Mouse (Mus musculus) olfactory bulb, adult 2 months (tissue): ENCODE measurements around the gene Trim50. TPM values are rescaled to one million over a fixed set of nuclear protein-coding genes. Genes with fewer than 3 reads are reported as not detected.

Experiments used
- H3K27ac ChIP-seq: fragments of 200-500 bp; 2 replicates; pipeline ENCODE4 v1.5.1; 2012; ENCODE audit warnings: low read depth, low read length; ENCODE audit not compliant: insufficient read depth
- H3K4me1 ChIP-seq: fragments of 200-500 bp; 2 replicates; pipeline ENCODE4 v1.6.1; 2012; ENCODE audit warnings: low read length; ENCODE audit not compliant: control insufficient read depth, insufficient read depth
- H3K4me3 ChIP-seq: fragments of 200-500 bp; 2 replicates; pipeline ENCODE4 v1.5.1; 2012; ENCODE audit warnings: mild to moderate bottlenecking, low read depth, low read length, moderate library complexity; ENCODE audit not compliant: insufficient read depth
- CTCF ChIP-seq: fragments of 200-500 bp; IDR thresholded peaks from 2 replicates; pipeline ENCODE4 v1.5.1; 2012; ENCODE audit warnings: low read depth, mild to moderate bottlenecking, low read length, moderate library complexity; ENCODE audit not compliant: insufficient read depth
- POLR2A ChIP-seq: fragments of 200-500 bp; IDR thresholded peaks from 2 replicates; pipeline ENCODE4 v1.6.1; 2012; ENCODE audit warnings: mild to moderate bottlenecking, low read depth, low read length, moderate library complexity; ENCODE audit not compliant: insufficient read depth
- WGBS: fragments of 180-500 bp; shearing (Covaris S2); methylation state at CpG from one replicate; pipeline ENCODE4 v1.1.7; 2018; 5-methylcytosine and 5-hydroxymethylcytosine counted together
- polyA plus RNA-seq: library from polyadenylated mRNA; stranded (reverse); fragments of >200 nt; gene quantifications from 2 replicates; pipeline ENCODE4 v1.2.4, GENCODE M21; 2012; ENCODE audit warnings: low replicate concordance; ENCODE audit not compliant: missing spikeins, insufficient read depth, insufficient read length

Trim50 gene
- polyA plus RNA-seq, 1 experiment: not detected

DNA sequence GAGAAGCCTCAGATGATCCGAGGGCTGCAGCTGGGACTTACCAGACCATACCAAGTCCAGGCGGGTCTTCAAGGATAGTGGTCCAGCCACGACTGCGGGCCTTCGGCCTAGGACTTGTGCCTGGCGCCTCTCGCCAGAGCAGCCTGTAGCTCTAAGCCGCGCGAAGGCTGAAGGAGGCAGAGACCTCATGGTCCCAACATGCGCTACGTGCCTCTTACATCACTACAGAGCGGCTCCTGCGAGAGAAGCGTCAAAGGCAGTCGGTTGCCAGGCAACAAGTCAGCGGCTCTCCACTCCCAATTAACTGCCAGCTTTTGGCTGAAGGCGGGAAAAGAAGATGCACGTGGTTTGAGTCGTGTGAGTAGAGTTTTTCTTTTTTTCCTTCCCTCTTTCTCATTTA, 51.5 kb downstream of the Trim50 start:
- Histone ChIP-seq H3K27ac (no peak overlapping the region), H3K4me3 (peak overlapping the region; percentile 14; the same call in 1 of the 2 replicates), H3K4me1 (peaks cover 7% of the 10 kb centered on the region; the same call in 1 of the 2 replicates)
- no peak for TF ChIP-seq CTCF
- WGBS: 24% methylated on average over 20 of the region's 20 CpGs

DNA sequence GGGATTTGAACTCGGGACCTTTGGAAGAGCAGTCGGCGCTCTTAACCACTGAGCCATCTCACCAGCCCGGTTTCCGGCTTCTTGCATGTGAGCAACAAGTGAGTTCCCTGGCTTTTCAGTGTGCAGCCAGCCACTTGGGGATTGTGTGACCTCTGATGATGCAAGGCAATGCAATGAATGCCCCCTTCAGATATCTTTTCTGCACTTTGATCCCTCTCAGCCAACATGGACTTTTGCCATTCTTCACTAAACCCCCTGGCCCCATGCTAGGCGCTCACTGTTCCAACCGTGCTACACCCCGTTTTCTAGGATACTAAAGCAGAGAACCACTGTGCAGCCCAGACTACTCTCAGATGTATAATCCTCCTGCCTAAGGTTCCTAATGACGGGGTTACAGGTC, 52.3 kb downstream of the Trim50 start:
- no peak for TF ChIP-seq POLR2A
- no peak for TF ChIP-seq CTCF
- peaks cover 7% of the 10 kb centered on the region; the same call in 1 of the 2 replicates for H3K4me1 ChIP-seq
- WGBS: 79% methylated on average over 9 of the region's 9 CpGs
- no peak overlapping the region for H3K4me3 ChIP-seq
- H3K27ac ChIP-seq: no peak overlapping the region

DNA sequence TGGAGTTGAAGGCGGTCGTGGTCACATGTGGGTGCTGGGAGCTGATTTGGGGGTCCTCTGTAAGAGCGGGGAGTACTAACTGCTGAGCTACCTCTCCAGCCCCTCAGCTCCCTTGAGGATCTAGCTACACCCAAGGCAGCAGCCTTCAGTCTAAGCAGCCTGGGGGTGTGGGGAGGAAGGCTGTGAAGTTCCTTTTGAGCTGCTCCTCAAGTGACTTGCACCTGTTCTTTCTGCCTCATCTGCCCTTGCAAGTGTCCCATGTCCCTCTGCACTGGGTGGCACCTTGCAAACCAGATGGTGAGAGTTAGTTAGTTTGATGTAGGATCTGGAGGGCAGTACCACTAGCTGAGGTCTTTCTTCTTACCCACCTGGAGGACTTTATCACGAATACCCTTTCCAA, 55.0 kb downstream of the Trim50 start:
- no peak for TF ChIP-seq POLR2A
- TF ChIP-seq CTCF: no peak
- H3K4me3 ChIP-seq: no peak overlapping the region
- WGBS: 86% methylated on average over 4 of the region's 4 CpGs
- H3K27ac ChIP-seq: no peak overlapping the region
- H3K4me1 ChIP-seq: peaks cover 7% of the 10 kb centered on the region; the same call in 1 of the 2 replicates

DNA sequence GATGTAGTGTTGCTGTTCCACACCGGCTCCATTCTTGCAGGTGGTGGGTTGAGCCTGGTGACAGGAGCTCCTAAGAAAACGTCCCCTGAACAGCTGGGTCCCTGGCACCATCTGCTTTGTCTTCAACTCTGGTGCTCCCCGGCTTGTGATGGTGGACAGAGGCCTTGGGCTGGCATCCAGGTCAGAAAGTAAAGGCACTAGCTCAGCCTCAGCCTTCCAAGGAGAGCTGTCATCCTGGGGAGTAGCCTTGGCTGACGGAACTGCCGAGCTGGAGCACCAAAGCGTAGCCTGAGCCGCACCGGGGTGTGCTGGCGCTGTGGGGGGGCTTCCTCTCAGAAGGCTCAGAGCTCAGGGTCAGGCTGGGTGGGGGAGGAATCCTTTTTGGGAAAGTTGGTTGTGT, 57.2 kb downstream of the Trim50 start:
- H3K4me3 ChIP-seq: no peak overlapping the region

More for the DNA sequence above, 57.2 kb downstream of the Trim50 start:
- TF ChIP-seq CTCF (no peak), POLR2A (no peak)
- no peaks in the 10 kb centered on the region for H3K4me1 ChIP-seq
- 90% methylated on average over 9 of the region's 9 CpGs for WGBS
- no peak overlapping the region for H3K27ac ChIP-seq

Other genes starting within 250 kb of the Trim50 start
- not detected in 2 replicates for gene Tbl2, start 203.6 kb upstream of the Trim50 start, polyA plus RNA-seq
- not detected in 2 replicates for gene Bcl7b, start 185.0 kb upstream of the Trim50 start, polyA plus RNA-seq
- 147 TPM in 1 of 2 replicates, not detected in the other for gene Baz1b, start 166.0 kb upstream of the Trim50 start, polyA plus RNA-seq
- gene Fzd9, start 102.1 kb upstream of the Trim50 start, polyA plus RNA-seq: not detected in 2 replicates
- not detected in 2 replicates for gene Fkbp6, start 3.3 kb upstream of the Trim50 start, polyA plus RNA-seq
- gene Nsun5, start 16.7 kb downstream of the Trim50 start, polyA plus RNA-seq: not detected in 2 replicates
- gene Pom121, start 41.3 kb downstream of the Trim50 start, polyA plus RNA-seq: not detected in 2 replicates
- gene Hip1, start 191.8 kb downstream of the Trim50 start, polyA plus RNA-seq: 69.9 TPM in 1 of 2 replicates, not detected in the other
- gene Ccl26, start 210.3 kb downstream of the Trim50 start, polyA plus RNA-seq: not detected in 2 replicates
- gene Ccl24, start 219.8 kb downstream of the Trim50 start, polyA plus RNA-seq: not detected in 2 replicates